Mouse (Mus musculus) c-Kit-positive CD71-negative TER-119-negative erythroid progenitor cells, embryonic 14.5 days (primary cell): ENCODE data around the gene Cfap299.
"Not testable (repeated sequence)": the region's sequence is repeated elsewhere in the genome, so short reads cannot be mapped to it uniquely, and the experiment has no call there.

Experiments
- DNase-seq: peaks from one replicate; pipeline ENCODE4 v3.0.0-alpha.2; 2013; ENCODE audit warnings: low read depth

Gene Cfap299

DNA sequence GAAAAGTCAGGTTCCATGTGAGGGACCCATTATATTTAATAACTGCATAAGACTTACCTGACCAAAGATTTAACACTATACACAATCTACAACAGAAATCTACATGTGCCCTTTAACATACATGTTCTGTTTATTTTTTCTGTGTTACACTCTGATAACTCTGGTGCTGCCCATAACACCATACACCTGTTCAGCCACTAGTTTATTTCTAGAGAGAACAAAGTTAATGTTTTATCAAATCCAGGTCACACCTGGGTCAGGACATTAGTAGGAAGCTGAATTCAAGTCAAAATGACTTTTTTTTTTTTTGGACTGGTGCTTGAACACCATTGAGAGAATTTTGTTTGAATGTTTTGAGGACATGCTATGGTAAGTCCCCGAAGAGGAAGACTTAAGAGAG lies 194.7 kb downstream of the Cfap299 start:
- no peak for DNase-seq

DNA sequence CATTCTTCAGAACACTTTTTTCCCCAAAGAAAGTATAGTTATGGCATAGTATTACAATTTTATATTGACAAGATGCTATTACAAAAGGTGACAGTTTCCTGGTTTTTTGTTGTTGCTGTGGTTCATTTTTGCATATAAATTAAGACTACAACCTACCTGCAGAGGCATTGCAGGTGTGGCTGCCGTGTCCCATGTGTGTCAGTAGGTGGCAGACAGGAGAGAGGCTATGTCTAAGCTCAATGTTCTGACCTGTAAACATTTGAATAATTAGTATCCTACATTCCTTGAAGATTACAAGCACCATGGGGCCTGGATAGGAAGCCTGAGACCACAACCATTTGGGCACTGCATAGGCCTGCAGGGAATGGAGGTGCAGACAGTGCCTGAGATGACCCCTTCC lies 212.2 kb downstream of the Cfap299 start:
- DNase-seq, result no peak

DNA sequence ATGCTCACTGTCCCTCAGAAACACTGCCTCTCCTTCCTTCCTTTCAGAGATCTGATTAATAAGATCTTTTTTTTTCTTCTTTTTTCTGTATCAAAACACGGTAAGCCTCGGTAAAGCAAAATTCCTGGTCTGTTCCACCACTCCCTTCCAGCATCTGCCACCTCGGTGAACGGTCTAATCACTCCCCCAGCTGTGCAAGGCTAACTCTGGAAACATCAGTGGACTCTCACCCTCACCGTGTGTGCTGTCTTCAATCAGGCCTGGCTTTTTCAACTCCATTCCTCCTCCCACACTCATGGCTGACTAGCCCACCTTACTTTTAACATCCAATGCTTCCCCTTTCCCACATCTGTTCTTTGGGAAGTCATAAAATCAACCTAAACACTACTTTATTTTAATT lies 221.2 kb downstream of the Cfap299 start:
- DNase-seq, result no peak

DNA sequence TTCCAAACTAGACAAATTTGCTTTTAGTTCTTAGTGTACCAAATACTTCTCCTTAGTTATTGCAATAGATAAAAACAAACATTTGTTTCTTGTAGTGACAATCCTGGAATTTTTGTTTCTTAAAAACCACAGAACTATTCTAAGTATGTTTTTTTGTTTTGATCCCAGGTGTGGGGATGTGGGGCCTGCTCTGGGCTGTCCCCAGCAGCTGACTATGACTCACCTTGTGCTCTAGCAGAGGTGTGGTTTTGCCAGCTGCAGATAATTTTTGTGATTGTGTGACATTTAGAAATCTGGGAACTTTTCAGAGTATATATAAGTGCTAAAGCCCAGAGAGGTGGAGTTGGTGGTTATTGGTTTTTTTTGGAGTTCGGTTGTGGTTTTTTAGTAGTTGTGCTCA lies 221.8 kb downstream of the Cfap299 start:
- DNase-seq, result no peak

DNA sequence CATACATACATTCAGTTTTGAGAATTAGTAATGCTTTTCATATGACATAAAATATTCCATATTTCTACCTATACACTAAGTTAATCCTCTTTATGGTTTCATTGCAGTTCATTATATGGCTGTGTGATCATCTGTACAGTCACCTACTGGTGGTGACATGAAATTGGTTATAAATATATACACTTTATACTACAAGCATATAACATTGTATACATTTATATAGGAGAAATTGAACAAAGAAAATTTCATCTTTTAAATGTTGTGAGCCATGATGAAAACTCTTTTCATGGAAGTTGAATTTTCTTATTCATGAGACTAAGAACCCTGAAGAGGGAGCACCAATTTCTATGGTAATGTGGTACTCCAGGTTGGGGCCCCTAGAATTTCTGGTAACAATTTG lies 223.3 kb downstream of the Cfap299 start, which contains the start of gene Gm11111:
TSS of gene Gm11111 (plus strand) at position 301 of the 400 bp plus-strand sequence.
- no peak for DNase-seq

DNA sequence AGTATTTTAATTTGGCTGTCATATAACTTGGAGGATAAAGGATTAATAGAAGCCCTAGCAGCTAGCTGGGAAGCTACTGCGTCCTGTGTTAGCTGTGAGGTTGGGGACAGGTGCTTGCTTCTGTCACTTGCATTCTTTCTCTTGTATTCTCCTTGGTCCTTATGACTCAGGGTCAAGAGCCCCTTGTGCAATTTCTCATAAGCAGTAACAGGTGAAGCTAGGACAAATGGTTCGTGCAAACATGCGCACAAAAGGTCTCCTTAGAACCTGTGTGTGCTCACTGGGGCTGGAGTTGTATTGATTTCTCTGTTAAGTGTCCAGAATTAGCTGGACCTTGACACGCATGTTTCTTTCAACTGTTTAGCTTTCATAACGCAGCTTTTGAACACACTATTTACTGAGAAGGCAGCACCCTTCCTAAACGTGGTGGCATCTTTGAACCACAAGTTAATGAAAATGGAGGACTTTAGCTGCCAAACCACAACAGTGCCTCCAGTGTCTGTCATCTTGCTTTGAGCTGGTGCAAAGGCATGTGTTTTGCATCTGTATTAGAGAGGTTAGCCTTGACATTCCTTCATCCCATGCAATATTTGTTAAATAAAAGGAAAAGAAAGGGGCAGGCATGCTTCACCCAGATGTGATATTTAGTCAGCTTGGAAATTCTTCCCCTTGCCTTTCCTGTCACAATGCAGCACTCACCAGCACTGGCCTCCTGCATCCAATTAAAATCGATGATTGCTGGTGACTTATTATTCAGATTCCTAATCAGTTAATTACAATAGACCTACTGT lies 223.9 kb downstream of the Cfap299 start:
- DNase-seq, result no peak

DNA sequence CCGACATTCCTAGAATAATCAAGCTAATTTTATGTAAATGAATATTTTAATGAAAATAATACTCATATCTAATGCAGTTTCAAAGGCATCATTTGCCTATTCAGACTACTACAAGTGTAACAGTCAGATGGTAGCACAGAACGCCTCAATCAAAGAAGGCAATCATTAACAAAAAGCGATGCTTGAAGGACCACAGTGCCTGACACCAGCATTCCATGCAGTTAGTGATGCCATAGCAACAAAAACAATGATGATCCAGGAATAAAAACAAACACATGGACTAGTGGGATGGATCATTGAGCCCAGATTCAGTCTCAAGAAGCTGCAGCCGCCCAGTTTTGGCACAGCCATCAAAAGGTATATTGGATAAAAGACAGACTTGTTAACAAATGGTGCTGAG lies 232.2 kb downstream of the Cfap299 start:
- no peak for DNase-seq

DNA sequence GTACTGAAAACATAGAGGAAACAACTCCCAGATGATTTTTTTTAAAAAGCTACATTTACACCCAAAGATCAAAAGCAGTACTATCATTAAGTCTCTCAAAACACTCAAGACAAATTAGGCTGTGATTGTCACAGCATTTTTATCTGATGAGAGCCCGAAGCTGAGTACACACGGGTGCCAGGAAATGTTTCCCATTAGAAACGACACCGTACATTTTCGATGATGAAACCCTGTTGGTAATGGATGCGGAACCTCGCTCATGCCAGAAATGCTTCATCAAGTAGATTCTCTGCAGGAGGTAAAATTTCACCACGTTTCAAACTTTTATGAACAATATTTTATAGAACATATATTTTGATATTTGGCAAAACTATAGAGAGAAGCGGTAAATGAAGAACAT lies 233.7 kb downstream of the Cfap299 start:
- DNase-seq, result no peak

DNA sequence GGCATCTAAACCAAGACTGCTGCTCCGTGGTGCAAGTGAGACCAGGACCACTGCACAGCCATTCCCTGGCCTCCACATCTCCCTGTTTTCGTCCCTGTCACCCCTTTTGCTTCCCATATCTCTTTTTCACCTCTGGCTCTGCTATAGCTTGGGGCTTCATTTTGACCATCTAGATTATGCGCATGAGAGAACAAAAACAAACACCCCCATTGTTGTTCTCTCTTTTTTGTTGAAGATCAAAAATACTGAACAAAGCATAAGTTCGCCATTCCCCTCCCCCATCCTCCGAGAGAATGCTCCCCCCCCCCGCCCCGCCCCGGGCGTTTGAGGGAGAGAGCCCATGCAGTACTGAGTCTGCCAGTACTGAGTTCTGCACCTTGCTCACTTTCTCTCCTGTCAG lies 234.7 kb downstream of the Cfap299 start:
- no peak for DNase-seq

DNA sequence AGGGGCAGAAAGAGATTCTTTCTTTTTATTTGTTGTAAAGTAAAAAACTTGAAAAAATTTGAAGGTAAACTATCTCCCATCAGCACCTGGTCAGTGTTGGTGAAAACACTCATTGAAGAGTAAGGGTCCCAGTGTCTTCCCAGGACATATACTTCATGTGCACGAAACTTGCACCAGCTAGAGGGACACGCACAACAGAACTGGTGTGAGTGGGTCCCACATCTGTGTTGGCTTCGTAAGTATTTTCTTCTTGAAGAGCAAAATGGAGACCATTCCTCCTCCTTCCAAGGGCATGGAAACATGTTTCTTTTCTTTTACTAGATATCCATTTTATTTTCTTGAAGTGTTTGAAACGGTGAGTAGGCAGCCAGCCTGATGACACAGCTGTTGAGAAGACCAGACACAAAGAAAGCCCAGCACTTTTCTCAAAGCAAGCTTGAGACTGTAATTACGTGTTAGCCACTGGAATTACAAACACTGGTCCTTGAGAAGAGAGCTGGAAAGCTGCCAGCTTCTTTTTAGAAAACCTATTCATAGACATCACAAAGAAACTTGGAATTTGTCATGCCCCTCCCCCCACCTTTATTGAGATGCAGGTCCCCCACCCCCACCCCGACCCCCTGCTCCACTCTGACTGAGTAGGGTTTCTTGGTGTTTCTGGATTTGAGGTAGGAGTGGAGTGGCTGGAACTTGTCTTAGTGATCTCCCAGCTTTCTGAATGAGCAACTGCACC lies 237.5 kb downstream of the Cfap299 start:
- DNase-seq, result no peak

DNA sequence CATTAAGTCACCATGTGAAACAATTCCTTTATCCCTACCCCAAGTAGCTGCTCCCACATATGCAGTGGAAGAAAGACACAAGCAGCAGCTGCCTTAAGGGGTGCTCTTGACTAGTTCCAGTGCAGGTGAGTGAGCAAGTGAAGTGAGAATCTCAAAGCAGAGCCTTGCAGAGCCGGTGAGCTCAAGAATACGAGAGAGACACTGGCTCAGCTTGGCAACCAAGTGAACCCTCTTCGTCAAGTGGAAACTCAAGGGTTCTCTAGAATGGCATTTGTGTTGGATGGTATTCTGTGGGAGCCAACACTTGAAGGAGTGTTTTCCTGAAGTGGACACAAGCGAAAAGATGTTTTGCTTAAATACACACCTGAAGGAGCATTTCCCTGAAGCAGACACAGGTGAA lies 239.4 kb downstream of the Cfap299 start:
- no peak for DNase-seq

DNA sequence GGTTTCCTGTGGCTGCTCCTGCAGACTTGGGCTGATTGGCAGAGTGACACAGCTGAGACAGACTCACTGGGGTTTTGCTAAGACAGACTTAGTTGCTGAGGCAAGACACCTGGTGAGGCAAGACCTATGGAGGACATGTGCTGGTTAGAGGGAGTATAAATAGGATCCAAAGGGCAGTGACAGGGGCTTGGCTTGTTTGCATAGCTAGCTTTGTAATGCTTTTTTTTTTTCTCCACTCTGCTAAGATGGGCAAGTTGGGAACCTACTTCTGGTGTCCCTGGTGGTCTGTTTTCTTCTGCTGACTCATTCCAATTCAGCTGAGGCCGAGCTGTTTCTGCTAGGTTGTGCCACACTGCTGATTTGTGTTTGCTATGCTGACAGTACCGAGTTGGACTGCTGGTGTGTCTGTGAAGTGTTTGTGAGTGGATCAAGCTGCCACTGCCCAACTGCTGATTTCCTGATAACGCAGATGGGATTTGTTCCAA lies 240.0 kb downstream of the Cfap299 start:
- no peak for DNase-seq

DNA sequence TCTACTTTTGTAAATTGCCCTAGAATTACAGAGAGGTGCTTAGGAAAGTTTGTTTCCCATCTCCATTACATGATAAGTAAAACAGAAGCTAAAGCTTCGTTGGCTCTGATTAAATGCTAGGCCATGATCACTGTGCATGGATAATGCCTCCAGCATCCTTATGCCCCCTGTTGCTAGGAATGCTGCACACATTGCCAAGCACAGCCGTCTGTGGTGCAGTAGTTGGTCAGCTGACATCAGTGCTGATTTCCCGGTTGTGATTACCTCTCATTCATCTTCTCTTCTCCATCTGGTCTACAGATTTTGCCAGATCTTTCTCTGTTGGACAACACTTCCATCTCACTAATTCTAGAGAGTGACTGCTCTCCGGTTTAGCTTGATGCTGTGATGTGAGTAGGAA lies 243.3 kb downstream of the Cfap299 start:
- no peak for DNase-seq

DNA sequence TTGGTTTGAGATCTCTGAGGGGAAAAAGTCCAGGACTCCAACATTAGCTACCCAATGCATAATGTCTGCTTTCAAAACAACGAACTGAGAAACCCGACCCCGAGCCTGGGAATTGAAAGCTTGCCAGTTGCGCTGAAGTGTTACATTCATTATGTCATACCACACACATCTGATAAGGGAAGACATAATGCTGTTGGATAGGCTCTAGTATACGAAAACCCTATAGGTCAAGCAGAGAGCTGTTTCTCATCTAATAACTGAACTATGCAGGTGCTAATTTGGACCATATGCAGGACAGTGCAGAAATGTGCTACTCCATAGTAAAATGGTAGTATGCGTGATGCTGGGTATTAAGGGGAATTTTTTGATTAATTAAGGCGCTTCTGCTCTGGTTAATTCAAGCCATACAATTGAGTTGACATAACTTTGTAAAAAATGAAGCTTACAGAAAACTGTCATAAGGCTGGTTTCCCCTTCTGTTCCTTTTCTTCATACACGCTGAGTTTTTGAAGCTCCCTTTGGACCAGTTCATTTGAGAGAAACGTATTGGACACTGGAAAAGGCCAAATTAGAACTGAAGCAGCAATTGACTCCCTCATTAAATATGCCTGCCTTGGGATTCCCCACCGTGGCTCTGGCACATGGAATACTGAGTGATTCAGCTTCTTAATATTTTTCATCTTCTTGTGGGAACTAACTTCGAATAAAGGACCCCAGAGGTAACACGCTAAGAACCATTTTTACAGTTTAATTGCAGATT lies 245.8 kb downstream of the Cfap299 start:
- DNase-seq, result no peak

DNA sequence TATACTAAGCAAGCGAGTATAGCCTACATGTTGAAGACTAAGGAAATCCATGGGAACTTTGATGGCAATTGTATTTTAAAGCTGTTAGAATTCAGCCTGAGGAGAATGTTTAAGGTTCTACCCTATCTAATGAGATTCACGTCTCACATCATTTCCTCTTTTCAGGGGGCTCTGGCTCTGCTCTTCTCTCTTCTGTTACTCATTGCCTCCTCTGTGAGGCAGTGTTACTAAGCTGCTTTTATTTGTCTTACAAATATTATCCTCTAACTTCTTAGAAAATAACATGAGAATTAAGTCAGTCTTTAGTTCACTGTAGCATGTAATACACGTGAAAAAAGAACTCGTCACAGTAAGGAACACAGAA lies 246.3 kb downstream of the Cfap299 start:
- DNase-seq, result no peak

DNA sequence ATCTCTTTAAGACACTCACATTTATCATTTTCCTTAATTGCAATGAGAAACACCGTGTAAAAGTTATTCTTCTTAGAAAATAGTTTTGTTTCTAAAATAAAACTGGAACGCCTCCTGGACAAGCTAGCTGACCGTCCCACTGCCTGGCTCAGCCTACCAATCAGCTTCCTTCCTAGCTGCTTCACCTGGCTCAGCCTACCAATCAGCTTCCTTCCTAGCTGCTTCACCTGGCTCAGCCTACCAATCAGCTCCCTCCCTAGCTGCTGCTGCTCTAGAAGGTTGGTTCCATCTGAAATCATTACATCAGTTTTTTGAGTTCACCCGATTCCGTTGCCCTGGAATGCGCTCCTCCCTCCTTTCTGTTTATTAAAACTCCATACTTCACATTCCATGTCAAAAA lies 247.4 kb downstream of the Cfap299 start:
- DNase-seq, result not testable (repeated sequence)

DNA sequence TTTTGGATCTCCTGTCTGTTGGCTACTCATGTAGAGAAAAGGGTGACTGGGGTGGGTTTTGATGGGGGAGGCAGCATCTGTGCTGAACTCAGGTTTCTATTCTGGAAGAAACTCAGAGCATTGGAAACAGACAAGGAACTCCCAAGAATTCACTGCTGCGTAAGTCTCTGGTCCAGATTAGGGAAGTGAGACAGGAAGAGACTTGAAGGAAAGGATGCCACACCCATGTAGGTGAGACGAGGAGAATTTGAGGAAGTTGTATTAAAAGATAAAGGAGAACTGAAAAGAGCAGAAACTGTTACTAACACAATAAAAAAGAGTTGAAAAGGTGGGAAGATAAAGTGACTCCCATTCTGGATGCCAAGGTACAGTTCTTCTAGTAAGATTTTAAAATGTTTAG lies 249.3 kb downstream of the Cfap299 start:
- no peak for DNase-seq

DNA sequence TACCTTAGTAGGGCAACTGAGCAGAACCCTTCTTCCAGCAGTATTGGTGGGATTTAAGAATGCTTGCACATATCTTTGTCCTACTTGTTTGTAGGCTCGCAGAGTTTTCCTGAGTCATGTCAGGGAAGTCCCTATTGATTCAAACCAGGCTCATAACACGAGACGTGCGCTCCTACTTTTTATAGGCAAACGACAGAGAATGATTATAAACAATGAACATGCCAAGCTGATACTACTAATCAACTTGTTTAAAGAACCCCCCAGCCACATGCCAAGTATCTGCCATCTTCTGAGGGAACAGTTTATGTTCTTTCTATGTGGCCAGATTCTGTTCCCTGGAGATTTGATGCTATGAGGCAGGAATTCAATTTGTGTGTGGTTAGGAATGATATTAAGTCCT lies 251.7 kb downstream of the Cfap299 start:
- DNase-seq, result no peak

DNA sequence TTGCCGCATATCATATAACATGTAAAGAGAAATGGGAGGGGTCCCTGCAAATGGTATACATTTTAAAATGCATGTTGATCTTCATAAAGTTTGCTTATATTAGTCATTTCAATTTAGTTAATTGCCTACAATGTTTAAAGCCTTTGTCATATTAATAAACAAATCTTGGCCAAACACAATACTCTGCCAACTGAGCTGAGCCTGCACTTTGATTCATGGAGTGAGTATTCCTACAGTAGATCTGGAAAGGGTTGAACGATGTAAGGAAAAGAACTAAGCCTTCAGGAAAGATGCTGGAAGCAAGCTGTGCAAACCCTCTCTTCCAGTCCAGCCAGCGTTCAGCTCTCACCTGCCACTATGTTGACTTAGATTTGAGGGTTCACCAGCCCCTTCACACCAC lies 252.9 kb downstream of the Cfap299 start:
- no peak for DNase-seq

DNA sequence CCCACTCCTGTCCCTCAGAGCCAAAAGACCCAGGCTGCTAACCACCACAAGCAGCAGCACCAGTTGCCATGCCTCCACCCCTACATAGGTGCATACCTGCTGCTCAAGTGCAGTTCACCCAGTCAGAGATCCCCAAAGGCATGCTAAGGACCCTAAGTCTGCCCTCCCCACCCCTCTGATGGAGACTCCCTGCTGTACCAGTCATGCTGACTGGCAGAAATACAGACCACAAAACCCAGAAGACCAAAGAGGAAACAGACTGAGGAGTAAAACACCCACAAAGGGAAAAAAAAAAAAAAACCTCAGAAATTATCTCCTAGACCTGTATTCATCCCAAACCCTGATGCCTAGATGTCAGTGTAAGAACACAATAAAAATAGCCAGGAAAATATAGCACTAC lies 256.8 kb downstream of the Cfap299 start:
- no peak for DNase-seq

DNA sequence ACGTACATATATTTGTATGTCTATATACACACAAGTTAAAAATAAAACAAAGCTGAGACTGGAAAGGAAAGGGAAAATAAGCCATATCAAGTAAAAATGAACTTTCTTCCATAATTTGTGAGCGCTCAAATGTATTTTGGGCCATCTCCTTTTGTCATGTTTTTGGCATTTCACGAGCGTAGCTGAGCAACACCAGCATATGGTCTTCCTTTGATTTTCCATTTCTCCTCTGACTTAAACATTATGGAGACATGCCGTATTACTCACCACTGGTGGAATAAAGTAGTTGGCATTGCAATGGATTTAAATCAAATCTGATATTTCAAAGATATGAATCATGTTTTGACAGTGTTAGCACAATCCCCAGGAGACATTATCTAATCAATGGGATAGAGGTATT lies 284.4 kb downstream of the Cfap299 start:
- DNase-seq, result no peak

DNA sequence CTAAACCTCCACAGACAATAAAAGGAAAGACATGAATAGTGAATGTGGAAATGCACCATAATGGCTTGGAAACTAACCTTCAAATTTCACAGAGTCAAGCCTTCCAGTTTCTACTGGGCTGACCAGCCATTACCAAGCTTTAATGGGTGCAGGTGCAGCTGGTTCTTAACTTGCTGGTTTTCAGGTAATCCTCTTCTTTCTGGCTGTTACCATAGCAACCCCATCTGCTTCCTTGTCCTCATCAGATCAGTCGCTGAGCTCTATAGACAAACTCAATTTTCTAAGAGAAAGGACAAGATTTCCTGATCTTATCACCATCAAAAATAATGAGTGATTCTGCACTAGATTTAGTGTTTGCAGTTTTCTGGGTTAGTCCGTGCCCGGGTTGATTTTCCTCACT lies 287.8 kb downstream of the Cfap299 start:
- DNase-seq, result no peak

DNA sequence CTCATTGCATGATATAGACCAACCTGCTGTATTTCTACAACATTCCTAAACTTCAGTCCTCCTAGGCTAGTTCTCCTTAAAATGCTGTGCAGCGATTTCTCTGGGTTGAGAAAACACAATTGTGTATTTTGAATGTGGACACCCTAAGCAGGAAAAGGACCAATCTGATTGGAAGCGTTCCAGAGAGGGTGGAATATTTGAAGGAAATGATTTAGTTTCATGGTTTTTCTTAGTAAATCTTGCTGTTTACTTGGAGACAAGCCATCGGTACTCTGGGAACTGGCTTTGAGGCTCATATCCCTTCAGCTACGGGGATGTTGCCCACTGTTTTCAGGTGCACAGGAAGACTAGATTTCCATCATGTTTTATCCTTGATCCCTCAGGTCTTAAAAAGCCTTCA lies 288.3 kb downstream of the Cfap299 start:
- no peak for DNase-seq
